Mouse (Mus musculus): Measurements from ENCODE around the gene Fhl3. TPM values are rescaled to one million over a fixed set of nuclear protein-coding genes. Genes with fewer than 3 reads are reported as not detected.

Fhl3 gene
- polyA plus RNA-seq, 1 experiment from 2014 or later = 11.6 TPM

GRCm38 (mm10) chr4:124672347-124673320 lies 27.9 kb upstream of the Fhl3 start:
- peaks cover 17% of the 10 kb centered on the region for H3K4me1 ChIP-seq (ENCODE audit: control insufficient read depth, insufficient read depth, low read length)
- no peak for ATAC-seq (ENCODE audit: insufficient number of reproducible peaks, low FRiP score, low TSS enrichment, low read depth)
- H3K9me3 ChIP-seq (ENCODE audit: control insufficient read depth, low read length) = no peaks in the 10 kb centered on the region
- peak overlapping the region; percentile 10 for H3K4me3 ChIP-seq (ENCODE audit: low read depth, low read length)
- 2% methylated on average over 29 of the region's 31 CpGs for WGBS
- H3K27me3 ChIP-seq (ENCODE audit: control insufficient read depth, insufficient read depth, low read length) = peaks cover 13% of the 10 kb centered on the region; the same call in 1 of the 2 replicates
- H3K4me2 ChIP-seq (ENCODE audit: low read depth, severe bottlenecking) = peak overlapping the region; percentile 38
- no peak overlapping the region for H3K9ac ChIP-seq (ENCODE audit: low read length)
- 0 out of 2 replicates have a peak, but pooled peaks cover 3% of the 10 kb centered on the region for H3K36me3 ChIP-seq (ENCODE audit: control insufficient read depth, insufficient read depth, low read length)
- peak; percentile 45 for DNase-seq (ENCODE audit: low spot score)
- no peak overlapping the region for H3K27ac ChIP-seq (replicated peaks; ENCODE audit: low read depth, low read length)

- 73% methylated on average over 17 of the region's 17 CpGs for WGBS
- peaks cover 17% of the 10 kb centered on the region for H3K4me1 ChIP-seq (ENCODE audit: control insufficient read depth, insufficient read depth, low read length)
- no peak for DNase-seq (ENCODE audit: low spot score)
- ATAC-seq (ENCODE audit: insufficient number of reproducible peaks, low FRiP score, low TSS enrichment, low read depth) = no peak
- no peak overlapping the region for H3K4me2 ChIP-seq (ENCODE audit: low read depth, severe bottlenecking)
- H3K27ac ChIP-seq (replicated peaks; ENCODE audit: low read depth, low read length) = no peak overlapping the region
- H3K36me3 ChIP-seq (ENCODE audit: control insufficient read depth, insufficient read depth, low read length) = 0 out of 2 replicates have a peak, but pooled peaks cover 5% of the 10 kb centered on the region
- H3K4me3 ChIP-seq (ENCODE audit: low read depth, low read length) = no peak overlapping the region
- peaks cover 8% of the 10 kb centered on the region; the same call in 1 of the 2 replicates for H3K27me3 ChIP-seq (ENCODE audit: control insufficient read depth, insufficient read depth, low read length)
- H3K9me3 ChIP-seq (ENCODE audit: control insufficient read depth, low read length) = no peaks in the 10 kb centered on the region
- no peak overlapping the region for H3K9ac ChIP-seq (ENCODE audit: low read length)
Measured at GRCm38 (mm10) chr4:124674334-124675032, 26.0 kb upstream of the Fhl3 start.

- peaks cover 17% of the 10 kb centered on the region for H3K4me1 ChIP-seq (ENCODE audit: control insufficient read depth, insufficient read depth, low read length)
- no peak overlapping the region for H3K9ac ChIP-seq (ENCODE audit: low read length)
- H3K36me3 ChIP-seq (ENCODE audit: control insufficient read depth, insufficient read depth, low read length) = peaks cover 7% of the 10 kb centered on the region; the same call in 1 of the 2 replicates
- WGBS = 3% methylated on average over 4 of the region's 4 CpGs
- no peak overlapping the region for H3K4me3 ChIP-seq (ENCODE audit: low read depth, low read length)
- DNase-seq (ENCODE audit: low spot score) = peak; percentile 81
- peaks cover 8% of the 10 kb centered on the region; the same call in 1 of the 2 replicates for H3K27me3 ChIP-seq (ENCODE audit: control insufficient read depth, insufficient read depth, low read length)
- H3K27ac ChIP-seq (replicated peaks; ENCODE audit: low read depth, low read length) = no peak overlapping the region
- ATAC-seq (ENCODE audit: insufficient number of reproducible peaks, low FRiP score, low TSS enrichment, low read depth) = no peak
- no peak overlapping the region for H3K4me2 ChIP-seq (ENCODE audit: low read depth, severe bottlenecking)
- no peaks in the 10 kb centered on the region for H3K9me3 ChIP-seq (ENCODE audit: control insufficient read depth, low read length)
Measured at GRCm38 (mm10) chr4:124675037-124675436, 25.5 kb upstream of the Fhl3 start.

- ATAC-seq (ENCODE audit: insufficient number of reproducible peaks, low FRiP score, low TSS enrichment, low read depth) = no peak
- H3K27ac ChIP-seq (replicated peaks; ENCODE audit: low read depth, low read length) = no peak overlapping the region
- H3K36me3 ChIP-seq (ENCODE audit: control insufficient read depth, insufficient read depth, low read length) = peaks cover 12% of the 10 kb centered on the region; the same call in 1 of the 2 replicates
- H3K4me2 ChIP-seq (ENCODE audit: low read depth, severe bottlenecking) = no peak overlapping the region
- no peak overlapping the region for H3K4me3 ChIP-seq (ENCODE audit: low read depth, low read length)
- peaks cover 8% of the 10 kb centered on the region; the same call in 1 of the 2 replicates for H3K27me3 ChIP-seq (ENCODE audit: control insufficient read depth, insufficient read depth, low read length)
- H3K4me1 ChIP-seq (ENCODE audit: control insufficient read depth, insufficient read depth, low read length) = peaks cover 17% of the 10 kb centered on the region
- no peak overlapping the region for H3K9ac ChIP-seq (ENCODE audit: low read length)
- WGBS = 81% methylated on average over 6 of the region's 6 CpGs
- DNase-seq (ENCODE audit: low spot score) = no peak
- H3K9me3 ChIP-seq (ENCODE audit: control insufficient read depth, low read length) = no peaks in the 10 kb centered on the region
Measured at GRCm38 (mm10) chr4:124675958-124676357, 24.5 kb upstream of the Fhl3 start.

DNA sequence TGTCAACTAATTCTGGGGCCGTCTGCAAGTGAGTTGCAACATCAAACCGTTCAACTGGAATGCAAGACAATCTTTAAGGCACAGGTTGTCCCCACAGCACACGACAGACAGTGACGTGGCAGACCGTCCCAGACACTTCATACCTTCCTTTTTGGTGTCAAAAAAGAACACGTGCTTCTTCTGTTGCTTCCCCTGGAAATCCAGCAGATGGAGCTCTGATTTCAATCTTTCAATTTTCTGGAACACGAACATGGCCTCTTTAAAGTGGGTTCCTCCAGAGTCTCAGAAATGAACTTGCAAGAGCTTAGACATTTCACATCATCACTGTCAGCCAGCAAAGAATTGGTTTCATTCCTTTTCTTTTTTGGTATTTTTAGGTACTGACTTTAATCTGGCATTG lies 18.2 kb upstream of the Fhl3 start:
- Histone ChIP-seq H3K9ac (ENCODE audit: low read length) (no peak overlapping the region), H3K4me1 (ENCODE audit: control insufficient read depth, insufficient read depth, low read length) (no peaks in the 10 kb centered on the region), H3K27me3 (ENCODE audit: control insufficient read depth, insufficient read depth, low read length) (no peaks in the 10 kb centered on the region), H3K27ac (replicated peaks; ENCODE audit: low read depth, low read length) (no peak overlapping the region), H3K4me3 (ENCODE audit: low read depth, low read length) (no peak overlapping the region), H3K4me2 (ENCODE audit: low read depth, severe bottlenecking) (no peak overlapping the region), H3K9me3 (ENCODE audit: control insufficient read depth, low read length) (no peaks in the 10 kb centered on the region), H3K36me3 (ENCODE audit: control insufficient read depth, insufficient read depth, low read length) (peaks cover 28% of the 10 kb centered on the region)
- DNase-seq (ENCODE audit: low spot score) = no peak
- no peak for ATAC-seq (ENCODE audit: insufficient number of reproducible peaks, low FRiP score, low TSS enrichment, low read depth)
- WGBS = 59% methylated on average over 7 of the region's 7 CpGs

GRCm38 (mm10) chr4:124683474-124683873 lies 17.0 kb upstream of the Fhl3 start:
- no peak for DNase-seq (ENCODE audit: low spot score)
- WGBS = 94% methylated on average over 4 of the region's 4 CpGs
- Histone ChIP-seq H3K4me2 (ENCODE audit: low read depth, severe bottlenecking) (no peak overlapping the region), H3K4me3 (ENCODE audit: low read depth, low read length) (no peak overlapping the region), H3K27ac (replicated peaks; ENCODE audit: low read depth, low read length) (no peak overlapping the region), H3K36me3 (ENCODE audit: control insufficient read depth, insufficient read depth, low read length) (peaks cover 23% of the 10 kb centered on the region), H3K4me1 (ENCODE audit: control insufficient read depth, insufficient read depth, low read length) (no peaks in the 10 kb centered on the region), H3K9ac (ENCODE audit: low read length) (no peak overlapping the region), H3K27me3 (ENCODE audit: control insufficient read depth, insufficient read depth, low read length) (no peaks in the 10 kb centered on the region), H3K9me3 (ENCODE audit: control insufficient read depth, low read length) (no peaks in the 10 kb centered on the region)
- ATAC-seq (ENCODE audit: insufficient number of reproducible peaks, low FRiP score, low TSS enrichment, low read depth) = no peak

DNA sequence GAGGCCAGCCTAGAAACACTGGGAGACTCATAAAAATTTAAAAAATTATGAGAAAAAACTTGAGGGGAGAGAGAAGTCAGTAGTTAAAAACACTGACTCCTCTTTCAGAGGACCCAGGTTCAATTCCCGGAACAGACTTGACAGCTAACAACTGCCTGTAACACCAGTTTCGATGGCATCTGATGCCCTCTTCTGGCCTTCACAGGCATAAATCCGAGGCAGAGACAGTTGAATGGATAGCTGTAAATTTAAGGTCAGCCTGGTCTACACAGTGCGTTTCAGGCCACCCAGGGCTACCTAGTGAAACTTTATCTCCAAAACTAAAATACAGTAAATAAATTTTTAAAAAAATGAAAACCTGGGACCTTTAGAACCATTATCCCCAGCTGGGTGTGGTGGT lies 15.5 kb upstream of the Fhl3 start:
- H3K4me3 ChIP-seq (ENCODE audit: low read depth, low read length) = no peak overlapping the region
- no peaks in the 10 kb centered on the region for H3K9me3 ChIP-seq (ENCODE audit: control insufficient read depth, low read length)
- no peaks in the 10 kb centered on the region for H3K27me3 ChIP-seq (ENCODE audit: control insufficient read depth, insufficient read depth, low read length)
- H3K4me1 ChIP-seq (ENCODE audit: control insufficient read depth, insufficient read depth, low read length) = no peaks in the 10 kb centered on the region
- no peak overlapping the region for H3K4me2 ChIP-seq (ENCODE audit: low read depth, severe bottlenecking)
- WGBS = 81% methylated on average over 4 of the region's 4 CpGs
- no peak overlapping the region for H3K9ac ChIP-seq (ENCODE audit: low read length)
- no peak for ATAC-seq (ENCODE audit: insufficient number of reproducible peaks, low FRiP score, low TSS enrichment, low read depth)
- no peak for DNase-seq (ENCODE audit: low spot score)
- H3K36me3 ChIP-seq (ENCODE audit: control insufficient read depth, insufficient read depth, low read length) = peaks cover 22% of the 10 kb centered on the region
- H3K27ac ChIP-seq (replicated peaks; ENCODE audit: low read depth, low read length) = no peak overlapping the region

DNA sequence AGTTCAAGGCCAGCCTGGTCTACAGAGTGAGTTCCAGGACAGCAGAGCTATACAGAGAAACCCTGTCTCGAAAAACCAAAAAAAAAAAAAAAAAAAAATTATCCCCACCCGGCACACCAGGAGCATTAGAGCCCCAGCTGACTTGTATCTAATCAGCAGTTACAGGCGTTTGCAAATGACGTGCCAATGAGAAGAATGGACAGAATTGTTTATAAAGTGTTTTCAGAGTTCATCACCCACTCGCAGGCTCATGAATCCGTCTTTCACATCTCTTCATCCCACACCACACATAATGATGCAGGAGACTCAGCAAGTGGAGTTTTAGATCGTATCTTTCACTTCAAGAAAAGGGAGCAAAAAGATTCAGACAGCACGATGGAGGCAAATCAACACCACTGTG lies 15.0 kb upstream of the Fhl3 start:
- H3K4me3 ChIP-seq (ENCODE audit: low read depth, low read length) = no peak overlapping the region
- no peak for ATAC-seq (ENCODE audit: insufficient number of reproducible peaks, low FRiP score, low TSS enrichment, low read depth)
- no peaks in the 10 kb centered on the region for H3K27me3 ChIP-seq (ENCODE audit: control insufficient read depth, insufficient read depth, low read length)
- H3K9me3 ChIP-seq (ENCODE audit: control insufficient read depth, low read length) = no peaks in the 10 kb centered on the region
- 87% methylated on average over 8 of the region's 8 CpGs for WGBS
- no peak for DNase-seq (ENCODE audit: low spot score)
- no peaks in the 10 kb centered on the region for H3K4me1 ChIP-seq (ENCODE audit: control insufficient read depth, insufficient read depth, low read length)
- no peak overlapping the region for H3K27ac ChIP-seq (replicated peaks; ENCODE audit: low read depth, low read length)
- H3K36me3 ChIP-seq (ENCODE audit: control insufficient read depth, insufficient read depth, low read length) = peaks cover 20% of the 10 kb centered on the region
- H3K9ac ChIP-seq (ENCODE audit: low read length) = no peak overlapping the region
- no peak overlapping the region for H3K4me2 ChIP-seq (ENCODE audit: low read depth, severe bottlenecking)
